Mouse (Mus musculus) kidney, embryonic 14.5 days (tissue): ENCODE results near the gene Gpd2. TPM values are rescaled to one million over a fixed set of nuclear protein-coding genes. Genes with fewer than 3 reads are reported as not detected.

Source experiments
- ATAC-seq: fragments of 200-750 bp; cut with Nextera tagmentation; 2 replicates; pipeline ENCODE4 v1.8.0; 2017; ENCODE audit warnings: moderate number of reproducible peaks, mild to moderate bottlenecking, moderate TSS enrichment, moderate library complexity; ENCODE audit not compliant: low FRiP score, low TSS enrichment
- H3K27ac ChIP-seq: fragments of 300-500 bp; sonication (generic); 2 replicates; pipeline ENCODE4 v1.5.1; 2014; ENCODE audit warnings: low read depth, mild to moderate bottlenecking, low read length, moderate library complexity, mixed read lengths
- H3K27me3 ChIP-seq: fragments of 300-500 bp; sonication (generic); 2 replicates; pipeline ENCODE4 v1.6.1; 2014; ENCODE audit warnings: mild to moderate bottlenecking, low read length; ENCODE audit not compliant: control insufficient read depth, insufficient read depth
- H3K36me3 ChIP-seq: fragments of 300-500 bp; sonication (generic); 2 replicates; pipeline ENCODE4 v1.6.1; 2014; ENCODE audit warnings: low read length, mixed read lengths; ENCODE audit not compliant: control insufficient read depth, insufficient read depth
- H3K4me1 ChIP-seq: fragments of 300-500 bp; sonication (generic); 2 replicates; pipeline ENCODE4 v1.6.1; 2014; ENCODE audit warnings: low read length, mixed read lengths; ENCODE audit not compliant: control insufficient read depth, insufficient read depth
- H3K4me2 ChIP-seq: fragments of 300-500 bp; sonication (generic); replicated peaks from 2 replicates; pipeline ENCODE4 v1.6.1; 2014; ENCODE audit warnings: low read depth, mild to moderate bottlenecking, low read length
- H3K4me3 ChIP-seq: fragments of 300-500 bp; sonication (generic); 2 replicates; pipeline ENCODE4 v1.5.1; 2014; ENCODE audit warnings: mild to moderate bottlenecking, low read length
- H3K9ac ChIP-seq: fragments of 300-500 bp; sonication (generic); 2 replicates; pipeline ENCODE4 v1.6.1; 2014; ENCODE audit warnings: low read depth, mild to moderate bottlenecking, low read length, moderate library complexity
- H3K9me3 ChIP-seq: fragments of 300-500 bp; sonication (generic); 2 replicates; pipeline ENCODE4 v1.6.1; 2016; ENCODE audit warnings: low read length; ENCODE audit not compliant: control insufficient read depth
- WGBS: fragments of 180-500 bp; shearing (Covaris S2); extraction: QIAGEN DNeasy Blood & Tissue Kit; methylation state at CpG from one replicate; pipeline ENCODE4 v1.1.7; 2014; 5-methylcytosine and 5-hydroxymethylcytosine counted together
- polyA plus RNA-seq: library from polyadenylated mRNA; unstranded; fragments of >200 nt; fragmentation: Nextera tagmentation; extraction: Ambion mirVana; gene quantifications from 2 replicates; pipeline ENCODE4 v1.2.1, GENCODE M21; 2014

Gpd2 gene
- polyA plus RNA-seq, 1 experiment from 2014 or later: 19.7 TPM

- 44% methylated on average over 6 of the region's 6 CpGs for WGBS
- Histone ChIP-seq H3K4me2 (no peak overlapping the region), H3K27me3 (no peaks in the 10 kb centered on the region), H3K4me1 (no peaks in the 10 kb centered on the region), H3K4me3 (no peak overlapping the region), H3K9me3 (no peaks in the 10 kb centered on the region), H3K9ac (no peak overlapping the region), H3K36me3 (no peaks in the 10 kb centered on the region), H3K27ac (no peak overlapping the region)
- ATAC-seq: no peak
Observed at GRCm38 (mm10) chr2:57256459-57256858, 19.0 kb downstream of the Gpd2 start.

- Histone ChIP-seq H3K9me3 (no peaks in the 10 kb centered on the region), H3K4me2 (no peak overlapping the region), H3K9ac (no peak overlapping the region), H3K4me1 (no peaks in the 10 kb centered on the region), H3K27ac (no peak overlapping the region), H3K36me3 (no peaks in the 10 kb centered on the region), H3K27me3 (no peaks in the 10 kb centered on the region), H3K4me3 (no peak overlapping the region)
- peak; percentile 57; the same call in 1 of the 2 replicates for ATAC-seq
- 67% methylated on average over 8 of the region's 8 CpGs for WGBS
Observed at GRCm38 (mm10) chr2:57261286-57262077, 24.0 kb downstream of the Gpd2 start.

- no peak overlapping the region for H3K4me3 ChIP-seq
- no peak overlapping the region for H3K27ac ChIP-seq
- no peak for ATAC-seq
- H3K4me2 ChIP-seq: no peak overlapping the region
- H3K36me3 ChIP-seq: no peaks in the 10 kb centered on the region
- WGBS: 89% methylated on average over 1 of the region's 1 CpGs
- no peak overlapping the region for H3K9ac ChIP-seq
- no peaks in the 10 kb centered on the region for H3K9me3 ChIP-seq
- no peaks in the 10 kb centered on the region for H3K27me3 ChIP-seq
- no peaks in the 10 kb centered on the region for H3K4me1 ChIP-seq
Observed at GRCm38 (mm10) chr2:57263431-57263830, 26.0 kb downstream of the Gpd2 start.

GRCm38 (mm10) chr2:57264912-57265311 is 27.5 kb downstream of the Gpd2 start:
- Histone ChIP-seq H3K36me3 (no peaks in the 10 kb centered on the region), H3K4me2 (no peak overlapping the region), H3K4me1 (no peaks in the 10 kb centered on the region), H3K9me3 (no peaks in the 10 kb centered on the region), H3K27ac (no peak overlapping the region), H3K27me3 (no peaks in the 10 kb centered on the region), H3K4me3 (no peak overlapping the region), H3K9ac (no peak overlapping the region)
- WGBS: 91% methylated on average over 7 of the region's 7 CpGs
- ATAC-seq: no peak

- no peaks in the 10 kb centered on the region for H3K36me3 ChIP-seq
- WGBS: 92% methylated on average over 4 of the region's 4 CpGs
- H3K9me3 ChIP-seq: no peaks in the 10 kb centered on the region
Observed at GRCm38 (mm10) chr2:57266679-57267393, 29.4 kb downstream of the Gpd2 start.

GRCm38 (mm10) chr2:57267394-57267716 is 29.9 kb downstream of the Gpd2 start:
- H3K27ac ChIP-seq: no peak overlapping the region
- no peak overlapping the region for H3K9ac ChIP-seq
- no peak for ATAC-seq
- H3K36me3 ChIP-seq: no peaks in the 10 kb centered on the region
- no peaks in the 10 kb centered on the region for H3K27me3 ChIP-seq
- WGBS: 17% methylated on average over 7 of the region's 7 CpGs
- no peak overlapping the region for H3K4me3 ChIP-seq
- no peak overlapping the region for H3K4me2 ChIP-seq
- no peaks in the 10 kb centered on the region for H3K4me1 ChIP-seq
- H3K9me3 ChIP-seq: no peaks in the 10 kb centered on the region

More at GRCm38 (mm10) chr2:57266679-57267393, 29.4 kb downstream of the Gpd2 start:
- Histone ChIP-seq H3K27ac (no peak overlapping the region), H3K4me3 (no peak overlapping the region), H3K4me2 (no peak overlapping the region), H3K9ac (no peak overlapping the region), H3K4me1 (no peaks in the 10 kb centered on the region), H3K27me3 (no peaks in the 10 kb centered on the region)
- ATAC-seq: no peak

- Histone ChIP-seq H3K27me3 (no peaks in the 10 kb centered on the region), H3K9ac (no peak overlapping the region), H3K9me3 (no peaks in the 10 kb centered on the region), H3K4me1 (no peaks in the 10 kb centered on the region), H3K36me3 (no peaks in the 10 kb centered on the region), H3K27ac (no peak overlapping the region), H3K4me2 (no peak overlapping the region), H3K4me3 (no peak overlapping the region)
- 70% methylated on average over 7 of the region's 7 CpGs for WGBS
- no peak for ATAC-seq
Observed at GRCm38 (mm10) chr2:57267896-57268295, 30.5 kb downstream of the Gpd2 start.

- Histone ChIP-seq H3K4me3 (no peak overlapping the region), H3K4me2 (no peak overlapping the region), H3K9me3 (no peaks in the 10 kb centered on the region), H3K36me3 (no peaks in the 10 kb centered on the region), H3K27ac (no peak overlapping the region), H3K9ac (no peak overlapping the region), H3K4me1 (no peaks in the 10 kb centered on the region), H3K27me3 (no peaks in the 10 kb centered on the region)
- whole genome bisulfite sequencing: 87% methylated on average over 3 of the region's 3 CpGs
- no peak for ATAC-seq
Observed at GRCm38 (mm10) chr2:57268839-57269238, 31.4 kb downstream of the Gpd2 start.

GRCm38 (mm10) chr2:57269690-57270435 is 32.4 kb downstream of the Gpd2 start:
- peak; percentile 57 for ATAC-seq
- 48% methylated on average over 13 of the region's 13 CpGs for WGBS
- no peaks in the 10 kb centered on the region for H3K36me3 ChIP-seq
- H3K9me3 ChIP-seq: no peaks in the 10 kb centered on the region
- no peaks in the 10 kb centered on the region for H3K27me3 ChIP-seq
- no peak overlapping the region for H3K27ac ChIP-seq
- no peak overlapping the region for H3K4me2 ChIP-seq
- H3K4me1 ChIP-seq: no peaks in the 10 kb centered on the region
- no peak overlapping the region for H3K4me3 ChIP-seq
- H3K9ac ChIP-seq: no peak overlapping the region
